Mouse (Mus musculus) ES-Bruce4 (cell line): ENCODE data around the gene Gm4767.
"Not testable (repeated sequence)": the region's sequence is repeated elsewhere in the genome, so short reads cannot be mapped to it uniquely, and the experiment has no call there.

Experiments used
- CTCF ChIP-seq: IDR thresholded peaks from one replicate; pipeline ENCODE4 v1.8.1; 2011; ENCODE audit warnings: low read depth, low read length
- EP300 ChIP-seq: IDR thresholded peaks from 2 replicates; pipeline ENCODE4 v1.6.1; 2011; ENCODE audit warnings: low read depth, low read length; ENCODE audit not compliant: insufficient read depth

- not testable (repeated sequence) for TF ChIP-seq EP300, CTCF
These were observed 40.6 kb upstream of the Gm4767 start for GRCm38 (mm10) chr10:81771404-81771777.
